Mouse (Mus musculus) B cell, adult 2 months (primary cell): ENCODE results near the gene Neurl4.

Experiments used
- DNase-seq, 2 experiments: peaks; one replicate each; pipeline ENCODE4 v3.0.0; 2022

Gene Neurl4

GRCm38 (mm10) chr11:69881787-69882670 lies 18.8 kb upstream of the Neurl4 start:
- no peak for DNase-seq

DNA sequence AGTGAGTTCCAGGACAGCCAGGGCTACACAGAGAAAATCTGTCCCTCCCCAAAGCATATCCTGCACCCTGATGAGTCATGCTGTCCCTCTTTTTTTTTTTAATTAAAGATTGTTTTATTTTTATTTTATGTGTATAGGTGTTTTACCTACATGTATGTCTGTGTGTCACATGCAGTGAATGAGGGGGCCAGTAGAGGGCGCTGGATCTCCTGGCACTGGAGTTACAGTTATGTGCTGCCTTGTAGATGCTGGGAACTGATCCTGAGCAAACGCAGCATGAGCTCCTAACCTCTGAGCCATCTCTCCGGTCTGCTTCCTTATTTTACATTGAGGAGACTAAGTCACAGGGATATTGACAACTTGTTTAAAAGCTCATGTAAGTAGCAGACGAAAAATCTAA lies 17.8 kb upstream of the Neurl4 start:
- DNase-seq = peak; percentile 83 to 84

DNA sequence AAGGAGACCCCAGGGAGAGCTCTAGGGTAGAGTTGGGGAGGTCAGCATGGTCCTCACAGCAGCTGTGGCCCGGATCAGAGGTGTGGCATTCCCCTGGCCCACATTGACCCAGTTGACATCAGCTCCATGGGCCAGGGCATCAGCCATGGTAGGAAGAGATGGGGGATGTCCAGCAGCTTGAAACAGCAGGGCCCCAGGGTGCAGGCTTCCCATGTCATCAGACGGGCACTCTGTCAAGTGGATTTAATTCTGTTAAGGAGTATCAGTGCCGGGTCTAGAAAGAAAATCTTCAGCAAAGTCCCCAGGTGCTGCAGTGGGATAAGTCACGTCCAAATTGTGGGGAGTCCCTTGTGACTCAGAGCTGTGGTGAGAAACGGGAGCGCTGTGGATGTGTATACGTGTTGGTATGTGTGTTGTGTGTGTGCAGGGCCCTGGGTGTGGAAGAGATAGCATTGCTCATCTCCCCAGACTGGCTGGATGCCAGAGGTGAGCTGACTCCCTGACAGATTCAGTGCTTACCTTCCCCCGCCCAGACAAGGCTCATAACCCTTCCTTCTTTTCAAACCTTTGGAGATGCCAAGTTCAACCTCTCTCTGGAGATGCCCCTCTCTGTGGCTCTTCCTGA lies 17.2 kb upstream of the Neurl4 start:
- no peak for DNase-seq

GRCm38 (mm10) chr11:69884240-69884639 lies 16.6 kb upstream of the Neurl4 start:
- no peak for DNase-seq

GRCm38 (mm10) chr11:69884663-69885062 lies 16.2 kb upstream of the Neurl4 start:
- DNase-seq = no peak

DNA sequence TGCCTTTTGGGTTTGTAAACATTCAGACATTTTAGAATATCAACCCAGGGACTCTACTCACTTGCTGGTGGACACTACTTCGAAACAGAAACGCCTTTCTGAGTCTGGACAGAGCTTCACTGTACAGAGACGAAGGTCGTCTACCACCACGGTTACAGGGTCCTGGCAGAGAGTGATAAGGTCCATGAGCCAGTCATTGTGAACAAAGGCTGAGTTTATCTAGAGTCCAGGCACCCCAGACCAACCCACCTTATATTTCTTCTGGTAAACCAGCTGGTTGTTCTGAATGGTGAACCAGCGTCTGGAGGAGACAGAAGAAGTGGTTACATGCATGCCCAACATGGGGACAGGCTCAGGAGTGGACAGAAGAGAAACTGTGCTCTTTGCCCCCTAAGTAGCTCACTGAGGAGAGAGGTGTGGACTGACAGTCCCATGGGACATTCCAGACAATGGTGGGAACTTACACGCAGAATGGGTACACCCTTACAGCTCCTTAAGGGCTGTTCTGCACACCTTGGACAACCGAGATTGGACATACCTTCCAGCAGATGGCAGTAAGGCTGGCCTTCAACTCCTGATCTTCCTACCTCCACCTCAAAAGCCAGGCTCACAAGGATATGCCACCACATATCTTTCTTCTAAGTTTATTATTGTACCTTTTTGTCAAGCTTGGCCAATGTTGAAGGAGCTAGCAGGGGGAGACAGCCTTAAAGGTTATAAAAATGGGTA lies 13.8 kb upstream of the Neurl4 start:
- DNase-seq = no peak

- no peak for DNase-seq
Measured at GRCm38 (mm10) chr11:69891482-69891881, 9.4 kb upstream of the Neurl4 start.

DNA sequence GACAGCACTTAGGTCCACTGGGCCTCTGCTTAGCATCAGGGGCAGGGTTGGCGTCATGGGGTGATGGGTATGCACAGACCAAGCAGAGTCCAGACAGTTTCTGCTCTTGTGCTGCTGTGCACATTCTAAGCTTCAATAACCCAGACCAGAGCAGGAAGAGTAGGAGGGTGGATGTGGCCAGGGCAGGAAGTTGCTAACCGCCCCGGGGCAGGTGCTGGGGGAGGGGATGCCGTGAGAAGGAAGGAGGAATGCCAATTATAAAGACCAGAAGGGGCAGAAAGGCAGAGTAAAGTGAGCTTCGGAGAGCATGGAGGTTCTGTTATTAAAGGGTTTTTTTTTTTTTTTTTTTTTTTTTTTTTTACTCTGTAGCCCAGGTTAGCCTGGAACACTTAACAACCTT lies 6.2 kb upstream of the Neurl4 start:
- peak; percentile 77 to 82 for DNase-seq

DNA sequence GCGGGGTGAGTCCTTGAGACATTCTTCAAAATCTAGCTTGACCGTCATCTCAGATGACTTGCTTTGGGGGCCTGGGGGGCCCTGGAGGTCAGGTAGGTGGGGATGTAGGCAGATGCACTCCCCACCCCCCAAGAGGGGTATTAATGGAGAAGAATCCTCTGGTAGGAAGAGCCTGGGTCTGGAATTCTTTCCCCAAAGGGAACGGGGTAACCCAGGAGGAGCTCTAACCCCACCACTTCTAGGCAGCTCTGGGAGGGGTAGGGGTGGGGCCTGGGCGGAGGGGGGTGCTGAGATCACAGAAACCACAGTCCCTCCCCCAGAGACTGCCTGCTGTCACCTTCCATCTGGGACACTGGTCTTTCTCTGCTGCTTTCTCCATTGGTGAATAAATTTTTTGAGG lies 5.6 kb upstream of the Neurl4 start, which contains the start of gene Acap1:
TSS of gene Acap1 (minus strand) at position 249 of the 400 bp plus-strand sequence.
- peak; percentile 63 to 65 for DNase-seq

DNA sequence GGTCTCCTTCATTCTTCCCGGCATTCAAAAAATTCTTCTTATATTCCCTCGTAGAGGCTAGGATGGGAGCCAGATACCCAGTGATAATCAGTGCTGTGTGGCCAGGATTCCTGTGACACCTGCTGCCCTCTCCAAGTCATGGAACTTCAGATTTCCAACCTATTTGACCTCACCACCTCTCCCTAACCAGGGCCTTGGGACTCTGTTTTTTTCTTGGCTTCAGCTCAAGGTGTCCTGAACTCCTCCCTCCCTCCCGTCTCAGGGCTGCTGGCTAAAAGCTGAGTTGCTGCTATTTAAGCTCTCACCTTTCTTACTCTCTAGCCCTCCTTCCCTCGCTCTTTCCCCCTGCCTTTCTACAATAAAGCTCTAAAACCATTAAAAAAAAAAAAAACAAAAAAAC lies 1.0 kb upstream of the Neurl4 start:
- no peak for DNase-seq

- DNase-seq = peak; percentile 85
Measured at GRCm38 (mm10) chr11:69901406-69901846, 554 bp downstream of the Neurl4 start.

GRCm38 (mm10) chr11:69901993-69902392 lies 1.1 kb downstream of the Neurl4 start:
- no peak for DNase-seq

DNA sequence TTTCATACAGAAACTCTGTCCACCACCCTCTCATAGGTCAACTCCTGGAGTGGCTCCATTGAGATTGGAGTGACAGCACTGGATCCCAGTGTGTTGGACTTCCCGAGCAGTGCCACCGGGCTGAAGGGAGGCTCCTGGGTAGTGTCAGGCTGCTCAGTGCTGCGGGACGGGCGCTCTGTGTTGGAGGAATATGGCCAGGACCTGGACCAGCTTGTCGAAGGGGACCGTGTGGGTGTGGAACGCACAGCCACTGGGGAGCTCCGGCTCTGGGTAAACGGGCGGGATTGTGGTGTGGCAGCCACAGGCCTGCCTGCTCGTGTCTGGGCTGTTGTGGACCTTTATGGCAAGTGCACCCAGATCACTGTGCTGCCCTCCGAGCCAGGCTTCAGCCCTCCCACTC lies 2.1 kb downstream of the Neurl4 start:
- DNase-seq = no peak

GRCm38 (mm10) chr11:69904311-69904710 lies 3.4 kb downstream of the Neurl4 start:
- no peak for DNase-seq

DNA sequence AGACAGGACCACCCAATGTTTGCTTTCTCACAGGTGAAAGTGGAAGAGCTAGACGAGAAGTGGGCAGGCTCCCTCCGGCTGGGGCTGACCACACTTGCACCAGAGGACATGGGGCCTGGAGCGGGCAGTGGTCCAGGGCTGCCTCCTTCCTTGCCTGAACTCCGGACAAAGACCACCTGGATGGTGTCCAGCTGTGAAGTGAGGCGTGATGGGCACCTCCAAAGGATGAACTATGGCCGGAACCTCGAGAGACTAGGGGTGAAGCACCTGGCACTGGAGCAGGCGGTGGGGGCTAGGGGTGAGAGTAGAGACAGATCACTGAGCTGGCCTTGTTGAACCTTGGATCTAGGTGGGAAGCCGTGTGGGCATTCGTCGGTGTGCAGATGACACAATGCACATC lies 7.8 kb downstream of the Neurl4 start:
- no peak for DNase-seq

DNA sequence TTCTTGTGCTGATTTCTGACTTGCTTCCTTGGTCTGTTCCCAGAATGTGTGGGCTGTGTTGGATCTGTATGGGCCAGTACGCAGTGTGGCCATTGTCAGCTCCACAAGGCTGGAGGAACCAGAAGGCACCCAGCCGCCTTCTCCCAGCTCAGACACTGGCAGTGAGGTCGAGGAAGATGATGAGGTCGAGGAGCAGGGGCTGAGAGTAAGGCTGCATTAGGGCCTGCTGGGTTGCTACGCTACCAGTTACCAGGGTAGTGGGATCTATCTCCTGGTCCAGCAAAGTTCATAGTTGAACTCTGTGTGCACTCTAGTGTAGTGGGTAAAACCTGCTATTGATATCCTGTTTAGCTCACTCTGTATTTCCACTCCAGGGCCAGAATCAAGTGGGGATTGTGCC lies 8.3 kb downstream of the Neurl4 start:
- DNase-seq = no peak

DNA sequence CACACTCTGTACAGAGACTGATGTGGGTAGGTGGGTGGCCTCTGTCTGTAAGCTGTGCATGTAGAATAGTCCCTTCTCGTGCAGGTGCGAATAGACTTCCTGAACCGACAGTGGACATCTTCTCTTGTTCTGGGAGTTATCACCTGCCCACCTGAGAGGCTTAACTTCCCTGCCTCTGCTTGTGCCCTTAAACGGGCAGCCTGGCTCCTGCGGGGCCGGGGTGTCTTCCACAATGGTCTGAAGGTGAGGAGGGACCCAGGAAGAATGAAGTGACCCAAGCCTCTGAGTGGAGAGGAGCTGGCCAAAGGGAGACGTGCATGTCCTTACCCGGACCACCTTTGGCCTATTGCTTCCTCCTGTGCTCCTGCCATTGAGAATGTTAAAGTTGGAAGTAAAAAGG lies 9.3 kb downstream of the Neurl4 start:
- DNase-seq = no peak

GRCm38 (mm10) chr11:69910781-69911560 lies 10.1 kb downstream of the Neurl4 start:
- DNase-seq = no peak

DNA sequence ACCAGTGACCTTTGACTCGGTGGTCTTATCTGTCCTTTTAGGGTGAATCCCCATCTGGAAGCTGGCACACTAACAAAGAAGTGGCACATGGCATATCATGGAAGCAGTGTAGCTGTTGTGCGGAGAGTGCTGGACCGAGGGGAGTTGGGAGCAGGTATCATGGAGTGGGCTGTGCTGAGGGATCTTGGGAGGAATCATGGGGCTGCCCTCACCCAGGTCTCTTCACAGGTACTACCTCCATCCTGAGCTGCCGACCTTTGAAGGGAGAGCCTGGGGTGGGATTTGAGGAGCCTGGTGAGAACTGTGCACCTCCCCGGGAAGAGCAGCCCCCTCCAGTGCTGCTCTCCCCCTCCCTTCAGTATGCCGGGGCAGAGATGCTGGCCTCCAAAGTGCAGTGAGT lies 10.8 kb downstream of the Neurl4 start:
- DNase-seq = no peak

- no peak for DNase-seq
Measured at GRCm38 (mm10) chr11:69912716-69913530, 12.1 kb downstream of the Neurl4 start.

- DNase-seq = peak; percentile 90 to 92
Measured at GRCm38 (mm10) chr11:69913554-69914371, 12.9 kb downstream of the Neurl4 start, which contains the start of gene Gps2. TSS of gene Gps2 (plus strand) at chr11:69913888.
